Mouse (Mus musculus): ENCODE results near the gene Szt2. TPM values are rescaled to one million over a fixed set of nuclear protein-coding genes. Genes with fewer than 3 reads are reported as not detected.

Szt2 gene
- total and polyA plus RNA-seq, 2 experiments from 2014 or later = 4.6 to 18.8 TPM

DNA sequence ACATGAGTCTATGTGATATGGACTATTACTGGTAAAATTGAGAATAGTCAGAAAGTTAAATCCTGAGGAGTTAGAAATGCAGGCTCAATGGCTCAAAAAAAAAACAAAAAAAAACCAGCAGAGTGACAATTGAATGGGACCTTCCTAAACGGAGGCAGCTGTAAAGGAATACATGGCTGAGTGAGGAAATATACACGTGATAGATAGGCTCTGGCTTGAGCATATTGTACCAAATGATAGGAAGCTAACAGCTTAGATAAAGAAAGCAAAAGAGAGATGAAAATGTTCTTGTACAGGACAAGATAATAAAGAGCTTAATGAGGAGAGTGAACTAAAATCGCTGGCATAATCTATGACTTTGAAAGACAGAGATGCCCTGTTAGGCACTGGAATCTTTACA is 54.8 kb downstream of the Szt2 start:
- Histone ChIP-seq H3K4me3 (ENCODE audit: low read depth, low read length) (no peak overlapping the region), H3K36me3 (ENCODE audit: insufficient read depth, low read length) (no peaks in the 10 kb centered on the region), H3K9me3 (ENCODE audit: low read length) (no peaks in the 10 kb centered on the region), H3K27ac (ENCODE audit: low read depth, low read length) (no peak overlapping the region), H3K9ac (replicated peaks; ENCODE audit: low read length, poor library complexity, severe bottlenecking) (no peak overlapping the region), H3K27me3 (ENCODE audit: insufficient read depth, low read length) (no peaks in the 10 kb centered on the region), H3K4me2 (ENCODE audit: low read depth, low read length, poor library complexity, severe bottlenecking) (no peak overlapping the region), H3K4me1 (ENCODE audit: insufficient read depth, low read length) (0 out of 2 replicates have a peak, but pooled peaks cover 2% of the 10 kb centered on the region)
- no peak for ATAC-seq (ENCODE audit: low FRiP score)
- DNase-seq (ENCODE audit: low spot score) = no peak
- TF ChIP-seq CTCF (IDR thresholded peaks at IDR 0.05) = no peak
- 71% methylated on average over 3 of the region's 3 CpGs for WGBS

DNA sequence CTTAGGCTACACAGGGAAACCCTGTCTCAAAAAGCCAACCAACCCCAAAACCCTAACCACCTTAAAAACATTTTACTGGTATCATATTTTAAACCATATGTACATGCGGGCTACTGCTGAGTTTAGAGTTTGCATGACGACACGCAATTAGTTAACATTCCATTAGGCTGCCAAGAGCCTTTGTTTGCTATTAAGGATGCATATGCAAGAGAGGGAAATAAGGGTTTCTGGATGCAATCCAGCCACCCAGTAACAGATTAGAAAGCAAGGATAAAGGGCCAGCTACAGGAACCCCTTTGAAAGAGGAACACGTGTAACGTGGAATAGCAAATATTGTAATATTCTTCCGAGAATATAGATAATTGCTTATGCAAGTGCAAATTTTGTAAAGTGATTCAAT is 55.4 kb downstream of the Szt2 start:
- no peak overlapping the region for H3K27ac ChIP-seq (ENCODE audit: low read depth, low read length)
- 74% methylated on average over 6 of the region's 6 CpGs for WGBS
- H3K4me3 ChIP-seq (ENCODE audit: low read depth, low read length) = no peak overlapping the region
- no peak overlapping the region for H3K4me2 ChIP-seq (ENCODE audit: low read depth, low read length, poor library complexity, severe bottlenecking)
- ATAC-seq (ENCODE audit: low FRiP score) = no peak
- no peaks in the 10 kb centered on the region for H3K36me3 ChIP-seq (ENCODE audit: insufficient read depth, low read length)
- no peaks in the 10 kb centered on the region for H3K27me3 ChIP-seq (ENCODE audit: insufficient read depth, low read length)
- DNase-seq (ENCODE audit: low spot score) = no peak
- no peaks in the 10 kb centered on the region for H3K9me3 ChIP-seq (ENCODE audit: low read length)
- H3K9ac ChIP-seq (replicated peaks; ENCODE audit: low read length, poor library complexity, severe bottlenecking) = no peak overlapping the region
- no peaks in the 10 kb centered on the region for H3K4me1 ChIP-seq (ENCODE audit: insufficient read depth, low read length)
- TF ChIP-seq CTCF (IDR thresholded peaks at IDR 0.05) = no peak

DNA sequence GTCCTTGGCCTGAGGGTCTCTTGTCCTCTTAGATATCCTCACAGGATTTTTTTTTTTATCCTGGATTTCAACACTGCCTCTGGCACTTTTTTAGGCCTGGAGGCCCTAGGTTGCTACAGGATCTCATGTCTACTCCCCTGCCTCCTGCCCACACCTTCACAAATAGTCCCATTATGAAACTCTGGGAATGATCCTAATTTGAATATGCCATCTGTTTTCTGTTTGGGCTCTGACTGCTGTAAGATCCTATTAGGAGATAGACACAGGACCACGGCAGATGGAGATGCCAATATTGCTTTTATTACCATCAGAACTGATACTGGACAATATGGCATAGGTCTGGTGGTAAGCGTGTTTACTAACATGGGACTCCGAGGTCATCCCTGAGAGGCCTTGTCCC is 57.2 kb downstream of the Szt2 start:
- Histone ChIP-seq H3K27me3 (ENCODE audit: insufficient read depth, low read length) (no peaks in the 10 kb centered on the region), H3K9me3 (ENCODE audit: low read length) (no peaks in the 10 kb centered on the region), H3K4me2 (ENCODE audit: low read depth, low read length, poor library complexity, severe bottlenecking) (no peak overlapping the region), H3K4me1 (ENCODE audit: insufficient read depth, low read length) (no peaks in the 10 kb centered on the region), H3K4me3 (ENCODE audit: low read depth, low read length) (no peak overlapping the region), H3K9ac (replicated peaks; ENCODE audit: low read length, poor library complexity, severe bottlenecking) (no peak overlapping the region), H3K36me3 (ENCODE audit: insufficient read depth, low read length) (no peaks in the 10 kb centered on the region), H3K27ac (ENCODE audit: low read depth, low read length) (no peak overlapping the region)
- ATAC-seq (ENCODE audit: low FRiP score) (no peak), DNase-seq (ENCODE audit: low spot score) (no peak)
- WGBS = 80% methylated on average over 3 of the region's 3 CpGs
- TF ChIP-seq CTCF (IDR thresholded peaks at IDR 0.05) = no peak

DNA sequence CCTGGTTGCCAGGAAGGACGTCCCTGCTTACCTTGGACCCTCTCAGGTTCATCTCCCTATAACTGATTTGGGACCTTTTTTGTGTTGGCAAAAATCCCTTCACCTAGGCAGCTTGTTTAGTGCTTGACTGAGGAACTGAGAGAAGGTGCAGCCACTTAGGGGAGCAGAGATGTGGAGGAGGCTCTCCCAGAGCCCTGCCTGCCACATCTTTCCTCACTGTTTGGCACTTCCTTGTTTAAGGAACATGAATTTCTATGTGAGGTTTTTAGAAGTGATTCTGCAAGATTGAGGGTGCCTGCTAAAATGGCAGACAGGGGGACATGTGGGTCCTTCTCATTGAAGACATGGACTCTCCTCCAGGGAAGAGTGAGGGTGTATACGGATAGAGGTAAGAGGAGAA is 58.2 kb downstream of the Szt2 start:
- Histone ChIP-seq H3K36me3 (ENCODE audit: insufficient read depth, low read length) (no peaks in the 10 kb centered on the region), H3K27me3 (ENCODE audit: insufficient read depth, low read length) (no peaks in the 10 kb centered on the region), H3K9ac (replicated peaks; ENCODE audit: low read length, poor library complexity, severe bottlenecking) (no peak overlapping the region), H3K4me3 (ENCODE audit: low read depth, low read length) (no peak overlapping the region), H3K4me1 (ENCODE audit: insufficient read depth, low read length) (no peaks in the 10 kb centered on the region), H3K9me3 (ENCODE audit: low read length) (no peaks in the 10 kb centered on the region), H3K4me2 (ENCODE audit: low read depth, low read length, poor library complexity, severe bottlenecking) (no peak overlapping the region), H3K27ac (ENCODE audit: low read depth, low read length) (no peak overlapping the region)
- no peak for ATAC-seq (ENCODE audit: low FRiP score)
- TF ChIP-seq CTCF (IDR thresholded peaks at IDR 0.05) = no peak
- WGBS = 82% methylated on average over 2 of the region's 2 CpGs
- no peak for DNase-seq (ENCODE audit: low spot score)

DNA sequence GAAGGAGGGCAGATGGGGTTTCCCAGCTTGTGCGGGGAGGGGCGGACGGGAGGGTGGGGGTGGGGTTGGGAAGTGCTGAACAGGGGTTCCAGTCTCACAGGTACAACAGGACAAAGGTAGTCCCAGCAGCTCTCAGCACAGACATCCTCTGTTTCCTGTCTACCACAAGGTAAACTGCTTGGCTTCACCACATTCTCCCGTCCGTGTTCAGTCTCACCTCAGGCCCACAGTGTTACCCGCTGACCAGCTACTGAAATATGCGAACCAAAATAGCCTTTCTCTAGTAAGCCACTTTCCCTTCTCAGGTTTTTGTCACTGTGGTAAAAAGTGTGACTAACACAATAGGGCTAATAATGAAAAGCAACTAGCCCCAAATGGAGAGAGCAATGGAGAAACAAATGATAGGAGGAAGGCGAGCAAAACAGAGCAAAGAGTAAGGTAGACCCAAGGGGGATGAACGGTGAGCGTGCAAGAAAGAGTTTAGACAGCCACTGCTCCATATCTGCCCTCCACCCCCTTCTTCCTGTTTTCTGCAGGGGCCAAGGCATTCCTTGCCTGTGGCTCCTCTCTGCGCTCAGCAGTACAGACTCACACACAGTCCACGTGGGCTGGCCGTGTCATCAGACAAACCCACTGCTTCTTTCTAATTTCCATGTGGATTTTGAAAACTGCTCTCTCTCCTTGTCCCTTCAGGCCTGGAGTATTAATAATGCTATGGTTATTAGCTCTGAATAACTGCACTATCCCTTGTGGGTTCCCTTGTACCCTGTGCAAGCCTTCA is 61.4 kb downstream of the Szt2 start:
- Histone ChIP-seq H3K4me2 (ENCODE audit: low read depth, low read length, poor library complexity, severe bottlenecking) (no peak overlapping the region), H3K27ac (ENCODE audit: low read depth, low read length) (no peak overlapping the region), H3K4me1 (ENCODE audit: insufficient read depth, low read length) (no peaks in the 10 kb centered on the region), H3K27me3 (ENCODE audit: insufficient read depth, low read length) (no peaks in the 10 kb centered on the region), H3K9ac (replicated peaks; ENCODE audit: low read length, poor library complexity, severe bottlenecking) (no peak overlapping the region), H3K9me3 (ENCODE audit: low read length) (no peaks in the 10 kb centered on the region), H3K36me3 (ENCODE audit: insufficient read depth, low read length) (no peaks in the 10 kb centered on the region), H3K4me3 (ENCODE audit: low read depth, low read length) (no peak overlapping the region)
- WGBS = 70% methylated on average over 13 of the region's 13 CpGs
- DNase-seq (ENCODE audit: low spot score) (no peak), ATAC-seq (ENCODE audit: low FRiP score) (no peak)
- TF ChIP-seq CTCF (IDR thresholded peaks at IDR 0.05) = no peak

DNA sequence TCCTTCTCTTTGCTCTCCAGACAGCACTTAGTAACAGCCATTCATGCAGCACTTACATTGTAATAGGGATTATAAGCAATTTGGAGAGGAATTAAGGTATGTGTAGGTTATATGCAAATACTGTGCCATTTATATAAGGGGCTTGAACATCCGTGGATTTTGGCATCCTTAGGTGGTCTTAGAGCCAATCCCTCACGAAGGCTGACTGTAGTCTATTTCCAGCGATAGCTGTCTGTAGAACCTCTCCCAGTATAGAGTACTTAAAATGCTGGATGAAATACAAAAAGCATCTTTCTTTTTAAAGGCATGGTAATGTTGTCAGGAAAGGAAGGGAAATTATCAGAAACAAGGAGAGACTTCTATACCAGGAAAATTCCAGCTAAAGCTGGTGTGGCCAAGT is 67.6 kb downstream of the Szt2 start:
- WGBS = 73% methylated on average over 3 of the region's 3 CpGs
- Histone ChIP-seq H3K4me3 (ENCODE audit: low read depth, low read length) (no peak overlapping the region), H3K36me3 (ENCODE audit: insufficient read depth, low read length) (no peaks in the 10 kb centered on the region), H3K27me3 (ENCODE audit: insufficient read depth, low read length) (no peaks in the 10 kb centered on the region), H3K9me3 (ENCODE audit: low read length) (no peaks in the 10 kb centered on the region), H3K27ac (ENCODE audit: low read depth, low read length) (no peak overlapping the region), H3K4me2 (ENCODE audit: low read depth, low read length, poor library complexity, severe bottlenecking) (no peak overlapping the region), H3K4me1 (ENCODE audit: insufficient read depth, low read length) (no peaks in the 10 kb centered on the region), H3K9ac (replicated peaks; ENCODE audit: low read length, poor library complexity, severe bottlenecking) (no peak overlapping the region)
- no peak for TF ChIP-seq CTCF (IDR thresholded peaks at IDR 0.05)
- no peak for ATAC-seq (ENCODE audit: low FRiP score)
- DNase-seq (ENCODE audit: low spot score) = no peak
